Mouse (Mus musculus): ENCODE measurements around the gene Ints12.

Gene Ints12

DNA sequence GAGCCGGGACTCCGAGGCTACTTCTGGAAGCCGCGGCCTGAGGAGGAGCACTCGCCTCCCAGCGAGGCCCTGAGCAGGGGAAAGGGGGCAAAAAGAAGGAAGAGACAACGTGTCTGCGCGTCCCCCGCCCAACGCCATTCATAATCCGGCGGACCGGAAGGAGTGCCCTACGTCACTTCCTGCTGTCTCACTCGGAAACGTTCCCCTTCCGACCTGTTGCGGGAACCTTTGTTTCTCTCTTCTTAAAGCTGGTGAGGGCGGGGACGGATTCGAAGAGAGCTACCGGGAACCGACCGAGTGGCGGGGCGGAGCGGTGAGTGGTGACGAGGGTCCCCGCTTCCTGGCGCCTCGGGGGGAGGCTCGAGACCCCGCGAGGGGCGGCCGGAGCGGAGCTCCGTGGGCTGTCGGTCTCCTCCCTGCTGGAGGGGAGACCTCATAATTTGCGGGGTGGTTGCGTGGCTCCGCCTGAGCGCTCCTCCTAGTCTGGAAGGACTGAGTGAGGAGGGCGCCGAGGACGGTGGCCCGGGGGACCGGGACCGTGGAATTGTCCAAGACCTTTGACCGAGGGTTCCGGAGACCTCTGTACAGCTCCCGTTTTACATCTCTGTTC is at the start of gene Ints12, which contains the start of gene Gstcd:
Gene Ints12, plus strand, starts transcription at position 177 of the 610 bp plus-strand sequence.
Gene Gstcd, minus strand, starts transcription at position 370 of the 610 bp plus-strand sequence.
- DNase-seq: peak; percentile 92

DNA sequence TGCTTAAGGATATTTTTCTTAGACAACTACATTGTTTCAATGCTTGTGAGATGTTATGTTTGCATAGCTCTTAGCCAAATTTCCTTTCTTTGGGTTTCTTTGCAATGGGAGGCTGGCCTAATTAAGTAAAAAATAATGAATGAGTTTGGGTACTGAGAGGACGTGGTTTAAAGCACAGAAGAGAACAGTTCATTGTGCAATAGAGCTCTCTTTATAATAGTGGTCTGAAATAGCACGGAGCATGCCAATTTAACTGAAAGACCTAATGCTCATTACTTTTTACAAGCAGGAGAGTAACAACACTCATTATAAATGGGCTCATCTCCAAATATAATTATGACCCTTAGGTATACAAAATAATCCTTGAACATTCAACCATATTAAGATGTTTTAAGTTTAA is 39.6 kb upstream of the Ints12 start:
- no peak for DNase-seq

DNA sequence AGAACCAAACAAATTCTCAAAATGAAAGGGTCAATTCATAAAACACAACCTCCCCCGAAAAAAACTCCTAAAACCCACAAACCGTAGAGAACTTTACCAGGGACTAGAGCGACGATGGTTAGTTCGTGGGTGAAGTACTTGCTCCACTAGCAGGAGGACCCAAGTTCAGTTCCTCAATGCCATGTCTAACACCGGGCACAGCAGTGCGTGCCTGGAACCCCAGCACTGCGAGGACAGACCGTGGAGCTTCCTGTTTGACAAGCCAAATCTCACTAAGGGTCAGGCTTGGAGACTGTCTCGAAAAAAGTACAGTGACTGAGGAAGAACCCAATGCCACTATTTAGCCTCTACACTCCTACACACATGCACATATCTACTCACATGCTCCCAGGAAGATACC is 16.1 kb upstream of the Ints12 start:
- no peak for DNase-seq

DNA sequence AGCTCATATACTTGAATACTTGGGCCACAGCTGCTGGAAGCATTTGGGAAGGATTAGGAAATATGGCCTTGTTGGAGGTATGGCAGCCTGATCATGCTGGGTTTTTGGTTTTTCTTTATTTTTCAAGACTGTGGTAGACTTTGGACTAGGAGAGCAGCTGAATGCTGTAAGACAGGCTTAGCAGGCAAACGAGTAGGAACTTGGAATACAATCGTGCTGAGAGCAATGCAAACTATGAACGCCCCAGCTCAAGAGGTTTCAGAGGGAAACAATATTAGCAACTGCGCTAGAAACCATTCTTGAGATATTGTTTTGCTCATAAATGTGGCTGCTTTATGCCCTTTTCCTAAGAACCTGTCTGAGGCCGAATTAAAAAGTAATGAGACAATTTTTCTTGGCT is 8.9 kb upstream of the Ints12 start:
- no peak for DNase-seq

DNA sequence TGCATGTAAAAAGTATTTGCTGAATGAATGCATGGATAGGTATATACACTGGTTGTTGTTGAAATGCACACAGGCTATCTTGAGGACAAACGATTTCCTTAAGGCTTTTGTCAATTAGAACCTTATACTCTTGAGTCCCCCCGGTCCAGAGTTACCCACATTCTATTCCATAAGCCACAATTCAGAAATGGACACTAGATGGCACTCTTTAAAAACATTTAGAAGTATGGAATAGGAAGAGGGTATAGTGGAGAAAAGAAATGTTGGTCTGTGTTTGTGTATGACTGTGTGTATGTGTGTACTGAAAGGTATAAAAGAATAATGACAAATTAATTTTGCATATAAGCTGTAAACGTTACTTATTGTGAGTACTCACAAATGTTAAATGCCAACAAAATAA is 5.8 kb upstream of the Ints12 start:
- DNase-seq: no peak

DNA sequence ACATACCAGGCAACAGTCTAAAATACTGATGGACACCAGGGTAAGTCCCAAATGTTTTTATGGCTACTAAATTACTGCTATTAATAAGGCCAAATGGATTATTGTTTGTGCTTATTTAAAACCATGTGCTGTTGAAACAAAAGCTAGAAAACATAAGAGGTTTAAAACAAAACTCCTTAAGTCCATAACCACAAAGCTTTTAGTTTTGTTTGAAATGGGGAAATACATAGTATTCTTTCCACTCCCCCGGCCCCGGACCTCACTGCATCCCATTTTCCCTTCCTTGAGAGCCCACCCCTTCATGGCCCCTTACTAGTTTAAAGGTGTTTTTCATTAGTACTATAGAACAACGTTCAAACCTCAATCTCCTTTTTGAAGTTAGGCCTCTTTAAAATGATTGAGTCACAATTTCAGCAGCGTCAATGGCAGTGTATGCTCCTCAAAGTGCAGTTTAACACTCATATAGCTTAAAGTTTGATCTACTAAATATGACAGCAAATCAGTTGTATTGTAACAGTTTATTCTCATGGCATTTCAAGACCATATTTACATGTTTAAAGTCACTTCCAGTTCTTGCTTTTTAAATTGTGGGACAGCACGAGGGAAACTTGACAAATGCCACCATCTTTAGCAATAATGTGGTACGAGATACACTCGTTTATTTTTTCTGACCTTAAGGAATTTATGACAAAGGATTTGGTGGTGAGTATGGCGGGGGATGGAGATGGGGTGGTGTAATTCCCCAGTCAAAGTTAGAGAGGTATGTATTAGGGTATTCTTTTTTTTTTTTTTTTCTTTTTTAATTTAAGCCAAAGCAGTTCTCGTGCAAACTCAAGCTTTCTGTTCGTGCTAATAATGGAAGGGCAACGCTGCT is 1.2 kb upstream of the Ints12 start:
- DNase-seq: no peak

DNA sequence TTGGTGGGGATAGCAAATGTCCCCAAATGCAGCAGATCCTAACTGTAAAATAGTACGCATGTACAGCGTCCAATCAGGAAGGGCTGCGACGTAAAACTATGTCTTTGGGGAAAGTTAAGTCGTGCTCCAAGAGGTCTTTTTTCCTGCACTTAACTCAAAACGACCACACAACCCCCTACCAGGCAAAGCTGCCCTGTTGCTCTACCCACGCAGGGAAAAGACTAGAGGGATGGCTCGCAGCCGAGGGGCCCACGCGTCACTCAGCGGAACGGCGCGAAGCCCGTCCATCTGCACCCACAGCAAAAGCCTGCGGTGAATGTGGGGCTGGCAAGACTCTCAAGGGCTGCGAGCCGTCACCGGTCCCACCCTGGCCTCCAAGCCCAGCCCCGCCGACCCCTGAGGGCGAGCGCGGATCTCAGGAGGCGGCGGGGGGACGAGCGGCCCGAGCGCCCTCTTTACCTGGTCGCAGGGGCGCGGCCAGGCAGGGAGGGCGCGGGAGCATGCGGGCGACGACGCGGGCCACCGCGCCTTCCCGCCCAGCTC is 448 bp upstream of the Ints12 start:
- no peak for DNase-seq

DNA sequence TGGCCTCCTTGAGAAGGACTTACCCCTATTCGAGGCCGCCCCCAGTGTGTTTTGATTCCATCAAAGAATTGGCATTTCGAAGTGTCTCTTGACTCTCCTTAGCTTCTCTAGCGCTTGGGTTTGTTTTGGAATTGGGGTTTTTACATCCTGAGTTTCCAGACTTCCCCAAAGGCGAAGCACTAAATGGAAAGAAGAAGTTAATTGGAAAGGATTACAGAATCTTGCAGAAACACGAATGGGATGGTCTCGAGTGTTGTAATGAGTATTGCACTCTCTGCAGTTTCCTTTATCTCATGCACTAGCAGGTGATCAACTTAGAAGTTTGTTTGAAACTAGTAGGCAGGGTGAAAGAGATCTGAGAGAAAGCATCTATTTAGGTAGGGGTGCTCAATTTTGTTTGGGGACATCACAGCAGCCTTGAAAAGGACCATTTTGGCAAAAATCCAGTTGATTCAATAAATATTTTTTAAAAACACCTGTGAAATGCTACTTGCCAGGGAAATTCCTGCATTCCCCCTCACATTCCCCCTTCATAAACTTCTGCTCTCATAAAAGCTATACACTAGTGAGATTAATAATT is 724 bp downstream of the Ints12 start:
- no peak for DNase-seq

DNA sequence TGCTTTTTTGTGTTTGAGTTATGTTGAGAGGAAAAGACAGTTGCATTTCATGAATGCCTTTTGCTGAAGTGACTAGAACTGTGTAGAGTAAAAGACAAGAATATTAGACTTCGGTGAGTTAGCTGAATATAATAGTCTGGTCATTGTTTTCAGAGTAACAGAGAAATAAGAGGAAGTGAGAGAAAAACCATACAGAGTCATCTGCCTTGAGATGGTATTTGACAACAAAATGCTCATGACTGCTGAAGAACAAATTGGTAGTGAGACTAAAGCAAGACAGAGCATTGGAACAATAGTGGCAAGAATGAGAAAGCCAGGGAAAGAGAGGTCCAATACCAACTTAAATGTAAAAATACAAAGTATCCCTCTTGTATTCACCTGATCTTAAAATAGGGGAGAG is 1.3 kb downstream of the Ints12 start:
- DNase-seq: no peak

DNA sequence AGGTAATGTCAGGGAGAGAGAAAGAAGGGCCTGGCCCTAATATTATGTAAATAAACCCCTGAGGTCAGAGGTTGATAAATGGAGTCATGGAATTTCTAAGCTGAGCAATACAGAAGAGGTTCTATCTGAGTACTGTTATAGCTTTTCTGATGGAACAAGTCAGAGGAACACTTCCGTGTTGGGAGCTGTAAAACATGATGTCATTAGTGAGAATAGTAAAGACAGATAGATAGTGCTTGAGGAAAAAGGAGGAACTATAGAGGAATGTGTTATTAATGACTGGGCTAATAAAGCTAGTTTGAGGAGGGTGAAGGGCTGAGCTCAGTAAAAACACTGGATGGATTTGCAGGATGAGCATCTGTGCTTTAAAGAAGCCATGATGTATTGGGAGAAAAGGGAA is 2.7 kb downstream of the Ints12 start:
- DNase-seq: no peak

DNA sequence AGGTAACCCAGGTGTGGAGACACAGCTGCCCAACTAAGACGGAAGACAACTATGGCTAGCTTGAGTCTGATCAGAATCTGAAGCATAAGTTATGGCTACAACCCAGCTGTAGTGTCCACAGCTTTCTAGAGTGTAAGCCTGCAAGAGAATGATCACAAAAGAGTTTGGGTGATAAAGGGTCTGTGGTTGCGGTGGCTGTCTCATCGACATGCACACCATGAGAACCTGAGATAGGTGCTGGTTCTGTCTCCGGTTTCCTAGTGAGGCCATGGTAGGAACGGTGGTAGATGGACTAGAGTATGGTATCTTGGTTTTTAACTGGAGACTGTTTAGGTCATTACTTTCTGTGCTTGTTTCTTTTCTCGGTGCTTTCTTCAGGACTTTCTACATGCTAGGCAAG is 6.3 kb downstream of the Ints12 start:
- DNase-seq: no peak

DNA sequence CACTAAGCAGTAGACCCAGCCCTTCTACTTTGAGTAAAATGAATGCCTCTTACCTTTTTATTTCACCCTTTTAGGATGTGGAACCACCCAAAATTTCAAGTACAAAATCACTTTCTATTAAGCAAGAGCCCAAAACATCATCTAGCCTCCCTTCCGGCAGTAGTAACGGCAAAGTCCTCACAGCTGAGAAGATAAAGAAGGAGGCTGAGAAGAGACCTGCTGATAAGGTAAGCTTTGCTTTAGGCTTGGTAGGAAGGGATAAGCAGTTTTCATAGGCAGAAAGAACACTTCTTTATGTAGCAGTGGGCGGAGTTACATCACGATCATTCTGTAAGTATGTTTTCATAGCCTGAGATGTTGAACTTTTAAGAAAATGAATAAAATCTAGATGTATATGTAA is 6.7 kb downstream of the Ints12 start:
- DNase-seq: no peak

DNA sequence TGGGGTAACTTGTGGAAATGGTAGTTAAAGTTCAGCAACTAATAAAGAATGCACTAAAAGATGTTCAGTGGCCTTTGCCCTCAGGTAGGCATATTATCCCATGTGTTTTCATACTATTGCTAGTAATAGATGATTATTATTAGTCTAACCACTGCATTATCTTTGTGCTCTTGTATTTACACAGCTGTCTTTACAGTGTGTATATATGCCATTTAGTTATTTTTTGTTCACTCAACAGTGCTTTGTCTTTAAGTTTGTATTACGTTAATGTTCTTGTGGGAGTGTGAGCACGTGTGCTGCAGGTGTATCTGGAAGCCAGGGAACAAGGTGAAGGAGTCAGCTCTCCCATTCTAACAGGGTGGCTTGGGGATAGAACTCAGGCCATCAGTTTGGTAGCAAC is 7.3 kb downstream of the Ints12 start:
- no peak for DNase-seq

DNA sequence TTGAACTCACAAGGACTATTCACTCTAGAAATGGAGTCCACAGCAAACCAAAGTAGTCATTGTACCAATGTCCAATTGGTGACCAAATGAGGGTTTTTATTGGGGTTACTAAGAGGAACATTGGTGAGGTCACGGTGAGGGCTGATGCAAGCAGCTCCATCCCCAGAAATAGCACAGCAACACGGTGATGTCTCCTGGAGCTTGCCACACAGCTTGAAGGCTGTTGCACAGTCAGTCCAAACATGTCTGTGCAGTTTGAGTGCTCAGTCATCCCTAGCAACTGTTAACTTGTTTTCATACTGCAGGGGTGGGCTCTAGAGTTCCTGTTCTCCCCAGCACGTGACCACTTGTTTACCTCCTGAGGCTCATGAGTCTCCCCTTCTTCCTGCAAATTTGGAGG is 12.1 kb downstream of the Ints12 start:
- no peak for DNase-seq

DNA sequence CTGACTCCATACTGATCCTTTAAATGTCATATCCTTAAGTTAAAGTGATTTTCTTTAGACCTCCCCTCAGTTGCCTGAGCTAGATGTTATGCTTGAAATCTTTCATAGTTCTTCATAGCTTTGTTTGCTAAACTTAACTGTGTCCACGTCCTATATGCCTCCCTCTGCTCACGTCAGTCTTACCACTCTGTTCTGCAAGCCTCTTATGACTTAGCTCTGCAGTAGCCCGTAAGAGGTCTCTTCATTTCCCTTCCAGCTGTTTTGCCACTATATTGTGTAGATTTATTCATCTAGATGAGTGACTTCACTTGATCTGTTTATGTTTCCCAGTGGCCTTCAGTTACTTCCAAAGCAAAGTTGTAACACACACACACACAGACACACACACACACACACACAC is 12.8 kb downstream of the Ints12 start:
- no peak for DNase-seq

DNA sequence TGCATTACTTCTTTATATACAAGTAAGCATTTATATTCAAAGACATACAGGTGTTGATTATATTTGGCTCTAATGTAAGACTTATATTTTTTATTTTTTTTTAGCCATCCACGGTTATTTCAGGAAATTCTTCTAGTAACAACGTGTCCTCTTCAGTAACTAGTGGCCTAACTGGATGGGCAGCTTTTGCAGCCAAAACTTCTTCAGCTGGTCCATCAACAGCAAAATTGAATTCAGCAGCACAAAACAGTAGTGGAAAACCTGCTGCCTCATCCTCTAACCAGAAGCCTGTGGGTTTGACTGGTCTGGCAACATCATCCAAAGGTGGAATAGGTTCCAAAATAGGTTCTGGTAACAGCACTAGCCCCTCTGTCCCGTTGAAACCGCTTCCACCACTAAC is 17.1 kb downstream of the Ints12 start:
- no peak for DNase-seq

DNA sequence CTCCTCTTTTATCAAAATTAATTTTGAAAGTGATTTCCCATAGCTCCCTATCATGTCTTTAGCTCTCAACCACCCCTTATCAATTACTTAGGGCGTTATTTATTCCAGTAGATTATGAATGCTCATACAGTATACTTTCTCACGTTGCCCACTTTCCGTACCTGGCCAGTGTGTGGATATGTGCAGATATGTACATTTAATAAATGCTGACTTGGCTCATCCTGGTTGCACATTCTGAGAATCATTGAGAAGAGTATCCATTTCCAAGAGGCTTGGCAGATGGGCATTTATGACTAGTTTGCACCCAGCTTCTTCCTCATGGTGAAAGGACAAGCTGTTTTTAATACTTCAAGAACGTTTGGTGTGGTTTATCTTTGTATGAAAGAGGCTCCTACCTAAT is 18.2 kb downstream of the Ints12 start:
- DNase-seq: no peak

DNA sequence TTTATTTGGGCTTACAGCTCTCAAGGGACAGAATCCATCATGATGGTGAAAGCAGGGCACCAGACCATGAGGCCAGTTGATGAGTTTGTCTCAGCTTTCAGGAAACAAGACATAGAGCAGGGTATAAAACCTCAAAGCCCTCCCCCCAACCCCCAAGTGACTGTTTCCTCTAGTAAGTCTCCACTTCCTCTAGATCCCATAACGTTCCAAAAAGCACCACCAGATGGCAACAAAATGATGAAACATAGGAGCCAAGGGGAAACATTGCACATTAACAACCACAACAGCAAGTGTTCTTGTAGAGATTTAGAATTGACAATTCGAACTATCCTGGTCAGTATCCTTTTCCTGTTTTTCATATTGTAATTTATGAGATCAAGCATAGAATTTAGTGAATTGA is 20.1 kb downstream of the Ints12 start:
- DNase-seq: no peak

DNA sequence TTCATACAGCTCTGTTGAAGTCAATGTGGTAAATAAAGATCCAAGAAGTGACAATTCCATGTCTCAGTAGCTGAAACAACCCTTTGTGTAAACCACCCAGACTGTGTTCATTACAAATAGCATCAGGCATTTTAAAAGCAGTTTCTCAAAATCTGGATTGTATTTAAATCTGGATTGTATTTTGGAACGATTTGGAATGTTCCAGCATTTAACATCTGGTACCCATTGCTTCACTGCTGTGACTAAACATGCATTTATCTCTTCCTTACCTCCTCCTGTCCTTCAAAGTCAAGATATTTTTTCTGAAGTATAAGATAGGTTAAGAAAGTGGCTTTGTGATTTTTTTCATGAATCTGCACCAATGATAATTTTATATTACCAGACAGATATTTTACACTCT is 21.6 kb downstream of the Ints12 start:
- no peak for DNase-seq

DNA sequence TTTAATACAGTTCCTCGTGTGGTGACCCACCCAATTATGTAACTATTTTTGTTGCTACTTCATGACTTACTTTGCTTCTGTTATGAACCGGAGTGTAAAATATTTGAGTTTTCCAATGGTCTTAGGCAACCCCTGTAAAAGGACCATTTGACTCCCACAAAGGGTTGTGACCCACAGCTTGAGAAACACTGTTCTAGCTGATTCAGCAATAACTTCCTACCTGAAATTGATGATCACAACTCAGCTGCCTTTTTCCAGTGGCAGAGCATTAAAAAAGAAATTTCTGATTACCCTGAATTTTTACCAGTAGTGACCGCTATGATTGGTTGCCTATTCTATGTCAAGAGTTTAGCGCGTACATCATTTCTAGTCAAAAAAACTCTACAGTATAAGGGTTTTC is 39.7 kb downstream of the Ints12 start:
- no peak for DNase-seq

DNA sequence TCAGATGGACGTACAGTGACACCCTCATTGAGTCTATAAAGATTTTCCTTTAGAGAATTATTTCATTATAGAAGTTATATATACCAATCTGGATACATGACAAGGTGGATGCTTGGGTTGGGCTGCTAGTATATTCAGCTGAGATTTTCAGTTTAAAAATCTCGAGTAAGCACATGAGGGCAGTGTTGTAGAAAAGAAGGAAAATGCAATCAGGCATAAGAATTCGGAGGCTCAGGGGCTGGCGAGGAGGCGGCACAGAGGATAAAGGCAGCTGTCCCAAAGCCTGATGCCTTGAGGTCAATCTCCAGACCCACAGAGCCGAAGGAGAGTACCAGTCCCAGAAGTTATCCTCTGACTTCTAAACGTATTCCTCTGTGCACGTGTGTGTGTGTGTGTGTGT is 41.0 kb downstream of the Ints12 start:
- DNase-seq: no peak

DNA sequence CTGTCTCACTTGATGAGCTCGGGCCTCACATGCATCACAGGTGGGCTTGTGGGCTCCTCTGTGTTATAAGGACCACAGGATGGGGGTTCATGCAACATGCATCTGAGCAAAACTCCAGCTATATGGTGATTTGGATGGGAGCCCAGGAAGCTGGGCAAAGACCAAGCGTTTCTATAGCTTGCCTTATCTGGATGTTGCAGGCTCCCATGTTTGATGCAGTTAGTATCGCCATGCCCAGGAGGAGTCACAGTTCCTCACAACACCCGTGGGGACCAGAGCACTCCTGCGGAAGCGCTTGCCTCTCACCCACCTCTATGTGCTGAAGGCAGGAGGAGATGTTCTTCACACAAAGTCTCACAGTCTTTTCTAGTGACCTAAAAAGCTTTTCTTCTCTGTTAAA is 50.2 kb downstream of the Ints12 start:
- no peak for DNase-seq

DNA sequence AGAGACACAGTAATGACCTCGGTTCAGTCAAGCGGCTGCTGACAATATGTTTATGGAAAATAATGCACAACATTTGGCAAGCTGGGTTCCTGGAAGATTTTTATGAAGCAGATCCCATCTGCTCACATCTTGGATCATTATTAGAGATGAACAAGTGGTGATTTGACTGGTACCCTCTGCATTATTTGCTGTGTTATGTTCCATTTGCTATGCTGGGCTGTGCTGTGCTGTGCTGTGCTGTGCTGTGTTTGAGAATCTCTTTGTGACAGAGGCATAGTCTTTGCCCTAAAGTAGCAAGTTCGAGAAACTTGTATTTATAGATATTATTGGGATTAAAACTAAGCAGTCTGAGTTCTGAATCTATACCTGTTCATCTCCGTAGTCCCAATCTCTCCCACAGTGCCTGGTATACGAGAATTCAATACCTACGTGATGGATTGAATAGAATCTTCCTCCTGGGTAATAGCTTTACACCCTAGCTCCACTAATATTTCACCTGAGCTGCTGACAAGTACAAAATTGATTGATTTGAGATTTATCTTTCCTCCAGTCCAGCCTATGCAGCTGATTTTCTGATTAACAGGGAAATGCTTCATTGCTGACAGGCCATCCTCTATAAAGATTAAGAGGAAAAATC is 53.0 kb downstream of the Ints12 start:
- DNase-seq: no peak

DNA sequence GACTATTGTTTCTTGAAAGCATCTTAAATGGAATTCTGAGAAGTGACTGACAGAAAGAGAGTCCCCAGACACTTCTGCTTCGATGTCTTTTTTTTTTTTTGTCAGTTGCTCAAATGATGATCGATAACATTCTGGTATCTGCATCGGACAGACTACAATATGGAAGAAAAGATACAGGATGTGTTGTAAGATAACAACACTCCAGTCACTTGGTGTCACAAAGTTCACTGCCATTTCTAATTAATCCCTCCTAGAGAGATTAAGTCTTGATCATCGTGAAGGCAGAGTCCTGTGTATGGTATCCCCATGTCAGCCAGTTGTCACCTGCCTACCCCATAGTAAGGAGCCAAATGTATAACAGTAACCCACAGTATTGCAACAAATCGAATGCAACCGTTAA is 60.0 kb downstream of the Ints12 start:
- DNase-seq: no peak
